Mouse (Mus musculus) midbrain, embryonic 13.5 days (tissue): ENCODE measurements at regions not wholly inside any gene's neighbourhood (a gene's known extent, or its start where the extent isn't known, plus 50 kb on each side); places are given as distances from the start of the nearest gene placed in this dataset.
"Not testable (repeated sequence)": the region's sequence is repeated elsewhere in the genome, so short reads cannot be mapped to it uniquely, and the experiment has no call there.

ENCODE experiments used
- ATAC-seq: fragments of 200-750 bp; cut with Nextera tagmentation; 2 replicates; pipeline ENCODE4 v1.8.0; 2017; ENCODE audit warnings: mild to moderate bottlenecking, moderate TSS enrichment, moderate library complexity
- H3K27ac ChIP-seq: fragments of 300-500 bp; sonication (generic); 2 replicates; pipeline ENCODE4 v1.5.1; 2015; ENCODE audit warnings: inconsistent platforms, mild to moderate bottlenecking, moderate library complexity
- H3K27me3 ChIP-seq: fragments of 300-500 bp; sonication (generic); 2 replicates; pipeline ENCODE4 v1.6.1; 2015; ENCODE audit warnings: mild to moderate bottlenecking, inconsistent platforms
- H3K36me3 ChIP-seq: fragments of 300-500 bp; sonication (generic); 2 replicates; pipeline ENCODE4 v1.6.1; 2015; ENCODE audit warnings: mild to moderate bottlenecking, inconsistent platforms
- H3K4me1 ChIP-seq: fragments of 300-500 bp; sonication (generic); replicated peaks from 2 replicates; pipeline ENCODE4 v1.6.1; 2015; ENCODE audit warnings: inconsistent platforms
- H3K4me2 ChIP-seq: fragments of 300-500 bp; sonication (generic); replicated peaks from 2 replicates; pipeline ENCODE4 v1.6.1; 2015; ENCODE audit warnings: moderate library complexity, mild to moderate bottlenecking, inconsistent platforms
- H3K4me3 ChIP-seq: fragments of 300-500 bp; sonication (generic); replicated peaks from 2 replicates; pipeline ENCODE4 v1.5.1; 2015; ENCODE audit warnings: mild to moderate bottlenecking, inconsistent platforms
- H3K9ac ChIP-seq: fragments of 300-500 bp; sonication (generic); replicated peaks from 2 replicates; pipeline ENCODE4 v1.6.1; 2015; ENCODE audit warnings: mild to moderate bottlenecking, inconsistent platforms
- H3K9me3 ChIP-seq: fragments of 300-500 bp; sonication (generic); 2 replicates; pipeline ENCODE4 v1.6.1; 2016; ENCODE audit warnings: mild to moderate bottlenecking, inconsistent platforms
- WGBS: fragments of 180-500 bp; shearing (Covaris S2); methylation state at CpG from one replicate; pipeline ENCODE4 v1.1.7; 2015; 5-methylcytosine and 5-hydroxymethylcytosine counted together

DNA sequence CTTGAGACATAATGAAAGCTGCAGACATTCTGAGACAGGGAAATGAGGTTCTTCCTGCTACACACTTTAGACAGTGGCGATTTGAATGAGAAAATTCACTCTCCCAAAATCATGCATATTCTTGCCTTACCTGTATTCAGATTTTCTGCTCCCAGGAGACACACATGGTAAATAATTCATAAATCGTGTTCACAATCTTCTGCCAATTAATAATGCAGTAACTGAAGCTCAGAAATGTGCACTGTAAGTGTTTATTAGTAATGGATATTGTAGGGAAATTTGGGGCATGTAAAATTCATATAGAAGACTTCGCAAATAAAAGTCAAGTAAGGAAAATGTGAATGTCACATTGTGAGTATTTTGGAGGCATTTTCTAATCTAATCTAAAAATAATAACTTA is 830.2 kb downstream of the Rab28 start:
- H3K36me3 ChIP-seq: no peaks in the 10 kb centered on the region
- no peaks in the 10 kb centered on the region for H3K4me1 ChIP-seq
- no peak overlapping the region for H3K4me3 ChIP-seq
- H3K9ac ChIP-seq: no peak overlapping the region
- no peaks in the 10 kb centered on the region for H3K27me3 ChIP-seq
- ATAC-seq: no peak
- H3K27ac ChIP-seq: no peak overlapping the region
- no peaks in the 10 kb centered on the region for H3K9me3 ChIP-seq
- no peak overlapping the region for H3K4me2 ChIP-seq
- WGBS: 78% methylated on average over 3 of the region's 3 CpGs

DNA sequence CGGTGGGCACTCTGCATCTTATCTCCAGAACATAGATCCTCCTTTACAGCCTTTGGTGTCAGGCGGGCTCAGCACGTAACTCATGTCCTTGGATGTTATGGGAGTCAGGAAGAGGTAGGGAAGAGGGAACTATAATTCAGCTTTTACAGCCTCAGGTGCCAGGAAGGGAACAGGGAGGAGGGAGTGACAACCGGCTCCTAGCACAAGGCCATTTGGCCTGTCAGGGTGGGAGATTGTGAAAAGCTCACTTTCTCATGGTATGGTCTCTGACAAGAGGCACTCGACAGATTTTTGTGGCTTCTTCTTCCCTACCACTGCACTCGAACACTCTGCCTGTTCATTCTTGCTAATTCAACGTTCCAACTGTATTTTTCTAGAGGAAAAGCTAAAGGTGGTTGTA is 845.6 kb downstream of the Rab28 start:
- H3K27ac ChIP-seq, H3K4me2 ChIP-seq, H3K9me3 ChIP-seq, H3K9ac ChIP-seq, ATAC-seq, H3K27me3 ChIP-seq, H3K4me1 ChIP-seq, H3K36me3 ChIP-seq, H3K4me3 ChIP-seq: not testable (repeated sequence)
- 88% methylated on average over 7 of the region's 7 CpGs for WGBS
